Mouse (Mus musculus) ES-E14 (cell line): ENCODE results near the gene Slc28a3. TPM values are rescaled to one million over a fixed set of nuclear protein-coding genes. Genes with fewer than 3 reads are reported as not detected.

ENCODE experiments used
- DNase-seq: peaks from one replicate; pipeline ENCODE4 v3.0.0-alpha.2; 2013; ENCODE audit warnings: low read depth, low spot score
- H3K27ac ChIP-seq: 2 replicates; pipeline ENCODE4 v1.5.1; 2012; ENCODE audit warnings: low read depth, mild to moderate bottlenecking, low read length, moderate library complexity, mixed read lengths; ENCODE audit not compliant: poor library complexity, insufficient read depth, severe bottlenecking
- H3K36me3 ChIP-seq: 2 replicates; pipeline ENCODE4 v1.6.1; 2012; ENCODE audit warnings: mild to moderate bottlenecking, low read length, moderate library complexity, mixed read lengths; ENCODE audit not compliant: control insufficient read depth, poor library complexity, insufficient read depth, severe bottlenecking
- H3K4me1 ChIP-seq, 2 experiments: fragments of 150-350 bp in 1 of 2; sonication (generic) in 1 of 2; 2 replicates each; pipeline ENCODE4 v1.6.1; 2012; ENCODE audit warnings: low read length in 2 of 2, mild to moderate bottlenecking in 1 of 2, mixed read lengths in 1 of 2; ENCODE audit not compliant: control insufficient read depth in 2 of 2, insufficient read depth in 2 of 2, poor library complexity in 1 of 2
- H3K4me3 ChIP-seq, 2 experiments: fragments of 150-350 bp in 1 of 2; sonication (generic) in 1 of 2; 2 replicates each; pipeline ENCODE4 v1.5.1; 2012; ENCODE audit warnings: low read length in 2 of 2, low read depth in 1 of 2, mild to moderate bottlenecking in 1 of 2, mixed read lengths in 1 of 2; ENCODE audit not compliant: insufficient read depth in 1 of 2, poor library complexity in 1 of 2, severe bottlenecking in 1 of 2
- H3K9ac ChIP-seq: 2 replicates; pipeline ENCODE4 v1.6.1; 2012; ENCODE audit warnings: low read depth, mild to moderate bottlenecking, low read length, mixed read lengths; ENCODE audit not compliant: poor library complexity, insufficient read depth, severe bottlenecking
- H3K9me3 ChIP-seq: fragments of 150-350 bp; sonication (generic); 2 replicates; pipeline ENCODE4 v1.6.1; 2012; ENCODE audit warnings: low read depth, mild to moderate bottlenecking, low read length; ENCODE audit not compliant: control insufficient read depth, insufficient read depth
- CHD2 ChIP-seq: IDR thresholded peaks from 2 replicates; pipeline ENCODE4 v1.6.1; 2014; ENCODE audit warnings: mild to moderate bottlenecking, low read depth, low read length, inconsistent platforms
- HCFC1 ChIP-seq: IDR thresholded peaks from 2 replicates; pipeline ENCODE4 v1.6.1; 2012; ENCODE audit warnings: low read length, inconsistent platforms, borderline replicate concordance; ENCODE audit not compliant: insufficient read depth
- MAFK ChIP-seq: IDR thresholded peaks from 2 replicates; pipeline ENCODE4 v1.6.1; 2014; ENCODE audit warnings: mild to moderate bottlenecking, low read depth, low read length, inconsistent platforms; ENCODE audit not compliant: insufficient read depth
- ZC3H11A ChIP-seq: IDR thresholded peaks from 2 replicates; pipeline ENCODE4 v1.6.1; 2012; ENCODE audit warnings: low read depth, mild to moderate bottlenecking, inconsistent platforms, low read length, borderline replicate concordance
- ZNF384 ChIP-seq: IDR thresholded peaks from 2 replicates; pipeline ENCODE4 v1.6.1; 2012; ENCODE audit warnings: low read depth, low read length, inconsistent platforms
- in situ Hi-C, 2 experiments: fragments of 600-800 bp; cut with MboI; formaldehyde crosslinking; loops; one replicate each; pipeline ENCODE4 v1.15.1; 2025; ENCODE audit warnings: low sequenced_read_pairs in 2 of 2, inconsistent platforms in 1 of 2; ENCODE audit not compliant: unreplicated experiment in 2 of 2
- total RNA-seq: library from RNA; depleted of rRNA; stranded (reverse); fragments of 300-350 nt; gene quantifications from 2 replicates; pipeline ENCODE4 v1.2.3, GENCODE M21; 2012

The Slc28a3 gene
- total RNA-seq, 1 experiment, result 0.27 TPM

- TF ChIP-seq MAFK (no peak), ZNF384 (no peak), ZC3H11A (no peak), CHD2 (no peak), HCFC1 (no peak)
- Histone ChIP-seq H3K9ac (peak overlapping the region; percentile 1; the same call in 1 of the 2 replicates), H3K27ac (no peak overlapping the region), H3K9me3 (no peaks in the 10 kb centered on the region), H3K4me1 (peaks cover 4 to 11% of the 10 kb centered on the region in 2 experiments; a peak in 2 of 4 replicates), H3K36me3 (no peaks in the 10 kb centered on the region), H3K4me3 (no peak overlapping the region)
- in situ Hi-C loops, result no loop called here
- no peak for DNase-seq
Measured at GRCm38 (mm10) chr13:58601201-58601855, 9.3 kb downstream of the Slc28a3 start.

- H3K9me3 ChIP-seq, result no peaks in the 10 kb centered on the region
- no peak for TF ChIP-seq MAFK
- TF ChIP-seq ZC3H11A, result no peak
- no peak for TF ChIP-seq ZNF384
- no peak for TF ChIP-seq HCFC1
- TF ChIP-seq CHD2, result no peak
- H3K36me3 ChIP-seq, result no peaks in the 10 kb centered on the region
- in situ Hi-C loops, result no loop called here
- H3K27ac ChIP-seq, result no peak overlapping the region
- DNase-seq, result no peak
- H3K4me1 ChIP-seq, result peaks cover 2 to 11% of the 10 kb centered on the region in 2 experiments; a peak in 2 of 4 replicates
- H3K4me3 ChIP-seq, result no peak overlapping the region
- no peak overlapping the region for H3K9ac ChIP-seq
Measured at GRCm38 (mm10) chr13:58598578-58598977, 12.1 kb downstream of the Slc28a3 start.

GRCm38 (mm10) chr13:58593129-58593528 lies 17.5 kb downstream of the Slc28a3 start:
- Histone ChIP-seq H3K9ac (no peak overlapping the region), H3K36me3 (no peaks in the 10 kb centered on the region), H3K27ac (no peak overlapping the region), H3K4me3 (no peak overlapping the region), H3K9me3 (no peaks in the 10 kb centered on the region), H3K4me1 (peaks cover 0 to 7% of the 10 kb centered on the region in 2 experiments; a peak in 1 of 4 replicates)
- TF ChIP-seq CHD2, result no peak
- TF ChIP-seq ZC3H11A, result no peak
- no peak for TF ChIP-seq MAFK
- in situ Hi-C loops, result no loop called here
- peak; percentile 79 for DNase-seq

- H3K27ac ChIP-seq, result no peak overlapping the region
- H3K9me3 ChIP-seq, result no peaks in the 10 kb centered on the region
- no peak overlapping the region for H3K9ac ChIP-seq
- DNase-seq, result no peak
- no peak overlapping the region for H3K4me3 ChIP-seq
- no peak for TF ChIP-seq ZC3H11A
- no peak for TF ChIP-seq HCFC1
- TF ChIP-seq ZNF384, result no peak
- peaks cover 0 to 12% of the 10 kb centered on the region in 2 experiments; a peak in 1 of 4 replicates for H3K4me1 ChIP-seq
- in situ Hi-C loops, result no loop called here
- H3K36me3 ChIP-seq, result no peaks in the 10 kb centered on the region
Measured at GRCm38 (mm10) chr13:58591912-58592311, 18.8 kb downstream of the Slc28a3 start.

- no peak for DNase-seq
- Histone ChIP-seq H3K4me1 (peaks cover 0 to 12% of the 10 kb centered on the region in 2 experiments; a peak in 1 of 4 replicates), H3K9ac (no peak overlapping the region), H3K9me3 (no peaks in the 10 kb centered on the region), H3K4me3 (no peak overlapping the region), H3K36me3 (no peaks in the 10 kb centered on the region), H3K27ac (no peak overlapping the region)
- in situ Hi-C loops, result no loop called here
- no peak for TF ChIP-seq CHD2
- no peak for TF ChIP-seq ZC3H11A
Measured at GRCm38 (mm10) chr13:58590630-58591029, 20.0 kb downstream of the Slc28a3 start.
